Mouse (Mus musculus): Measurements from ENCODE around the gene Mybph. TPM values are rescaled to one million over a fixed set of nuclear protein-coding genes. Genes with fewer than 3 reads are reported as not detected.
"Not testable (repeated sequence)": the region's sequence is repeated elsewhere in the genome, so short reads cannot be mapped to it uniquely, and the experiment has no call there.

The Mybph gene
- polyA plus RNA-seq, 1 experiment from 2014 or later, result 4.4 TPM

DNA sequence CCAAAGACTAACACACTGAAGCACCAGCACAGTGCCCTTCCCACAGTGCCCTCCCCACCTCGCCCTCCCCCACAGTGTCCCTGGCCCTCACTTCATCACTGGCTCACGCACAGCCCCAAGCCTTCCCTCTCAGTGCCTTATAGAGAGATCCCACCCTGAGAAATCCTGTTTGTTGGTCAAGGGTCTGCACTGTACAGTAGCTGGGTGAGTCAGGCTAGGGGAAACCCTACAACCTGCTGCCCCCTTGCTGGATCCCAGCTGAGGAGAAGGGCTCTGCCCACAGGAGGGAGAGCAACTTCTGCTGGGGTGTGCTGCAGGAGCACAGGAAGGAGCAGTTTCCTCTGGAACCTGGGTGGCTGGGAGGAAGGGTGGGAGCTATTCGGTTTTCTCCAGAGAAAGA is 42.9 kb downstream of the Mybph start:
- H3K36me3 ChIP-seq, result no peaks in the 10 kb centered on the region
- peak; percentile 38 for ATAC-seq (ENCODE audit: low FRiP score)
- no peak overlapping the region for H3K9ac ChIP-seq (replicated peaks)
- H3K9me3 ChIP-seq (replicated peaks), result no peaks in the 10 kb centered on the region
- peaks cover 54% of the 10 kb centered on the region for H3K4me1 ChIP-seq
- H3K27ac ChIP-seq (replicated peaks), result 0 out of 2 replicates have a peak overlapping the region, but pooled peaks have one; percentile 56
- WGBS, result 23% methylated on average over 3 of the region's 3 CpGs
- peak overlapping the region; percentile 93 for H3K4me2 ChIP-seq
- H3K27me3 ChIP-seq (replicated peaks), result peaks cover 11% of the 10 kb centered on the region
- H3K4me3 ChIP-seq (replicated peaks), result peak overlapping the region; percentile 58; the same call in 1 of the 2 replicates

DNA sequence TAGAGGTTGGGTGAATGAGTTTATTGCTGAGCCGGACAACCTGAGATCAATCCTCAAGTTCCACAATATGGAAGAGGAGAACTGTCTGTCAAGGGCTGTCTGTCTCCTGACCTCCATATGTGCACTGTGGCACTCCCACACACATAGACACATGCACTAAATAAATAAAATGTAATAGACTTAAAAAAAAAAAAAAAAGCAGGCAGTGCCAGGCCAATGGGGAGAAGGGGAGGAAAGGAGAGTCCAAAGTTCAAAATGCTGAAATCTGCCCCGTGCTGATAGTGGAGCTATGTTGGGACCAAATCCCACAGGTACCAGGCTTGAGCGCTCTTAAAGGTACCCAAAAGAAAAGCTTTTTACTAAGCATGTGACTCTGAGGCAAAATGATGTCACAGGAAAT is 44.2 kb downstream of the Mybph start:
- WGBS, result 83% methylated on average over 3 of the region's 3 CpGs
- peaks cover 11% of the 10 kb centered on the region for H3K27me3 ChIP-seq (replicated peaks)

DNA sequence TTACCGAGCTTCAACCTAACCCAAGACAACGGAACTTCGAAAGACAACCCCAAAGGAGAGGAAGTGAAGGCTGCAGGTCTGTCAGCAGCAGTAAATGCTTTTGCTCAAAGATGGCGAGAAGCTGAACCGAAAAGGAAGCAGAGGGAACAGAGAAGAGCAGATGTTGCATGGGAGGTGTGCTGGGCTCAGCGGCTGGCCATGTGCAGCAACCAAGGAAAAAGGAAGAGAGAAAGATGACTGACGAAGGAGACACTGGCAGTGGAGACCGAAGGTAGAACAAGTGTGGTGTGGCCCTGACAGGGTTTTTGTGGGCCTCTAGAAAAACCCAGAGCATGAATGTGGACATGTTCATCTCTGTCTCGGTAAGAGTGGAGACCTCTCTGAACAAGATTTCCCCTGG is 47.5 kb downstream of the Mybph start:
- WGBS, result 86% methylated on average over 9 of the region's 9 CpGs
- H3K4me3 ChIP-seq (replicated peaks), result no peak overlapping the region
- no peak overlapping the region for H3K4me2 ChIP-seq
- peaks cover 22% of the 10 kb centered on the region for H3K4me1 ChIP-seq
- H3K9me3 ChIP-seq (replicated peaks), result no peaks in the 10 kb centered on the region
- H3K27ac ChIP-seq (replicated peaks), result no peak overlapping the region
- no peak for ATAC-seq (ENCODE audit: low FRiP score)
- no peaks in the 10 kb centered on the region for H3K36me3 ChIP-seq
- H3K27me3 ChIP-seq (replicated peaks), result peaks cover 6% of the 10 kb centered on the region
- no peak overlapping the region for H3K9ac ChIP-seq (replicated peaks)

More for the DNA sequence above, 44.2 kb downstream of the Mybph start:
- Histone ChIP-seq H3K9ac (replicated peaks) (no peak overlapping the region), H3K4me2 (no peak overlapping the region), H3K4me3 (replicated peaks) (no peak overlapping the region), H3K36me3 (no peaks in the 10 kb centered on the region), H3K4me1 (peaks cover 41% of the 10 kb centered on the region), H3K27ac (replicated peaks) (no peak overlapping the region), H3K9me3 (replicated peaks) (no peaks in the 10 kb centered on the region)
- ATAC-seq (ENCODE audit: low FRiP score), result no peak

DNA sequence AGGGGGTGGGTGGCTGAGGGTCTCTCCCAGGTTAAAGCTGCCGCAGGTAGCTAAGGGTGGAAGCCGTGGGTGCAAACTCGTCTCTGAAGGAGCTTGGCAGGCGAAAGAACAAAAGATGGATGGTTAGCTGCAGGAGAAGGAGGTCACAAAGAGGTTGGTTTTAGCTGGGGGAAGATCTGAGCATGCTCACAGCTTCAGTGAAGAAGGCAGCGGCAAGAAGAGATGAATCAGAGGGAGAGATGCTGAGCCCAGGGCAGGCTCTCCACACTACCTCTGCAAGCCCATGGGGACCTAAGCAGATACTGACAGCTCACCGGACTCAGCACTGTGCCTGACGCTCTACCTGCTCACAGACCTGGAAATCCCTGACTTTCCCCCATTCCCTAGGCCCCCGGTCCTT is 48.0 kb downstream of the Mybph start:
- no peak overlapping the region for H3K9ac ChIP-seq (replicated peaks)
- WGBS, result 70% methylated on average over 8 of the region's 8 CpGs

DNA sequence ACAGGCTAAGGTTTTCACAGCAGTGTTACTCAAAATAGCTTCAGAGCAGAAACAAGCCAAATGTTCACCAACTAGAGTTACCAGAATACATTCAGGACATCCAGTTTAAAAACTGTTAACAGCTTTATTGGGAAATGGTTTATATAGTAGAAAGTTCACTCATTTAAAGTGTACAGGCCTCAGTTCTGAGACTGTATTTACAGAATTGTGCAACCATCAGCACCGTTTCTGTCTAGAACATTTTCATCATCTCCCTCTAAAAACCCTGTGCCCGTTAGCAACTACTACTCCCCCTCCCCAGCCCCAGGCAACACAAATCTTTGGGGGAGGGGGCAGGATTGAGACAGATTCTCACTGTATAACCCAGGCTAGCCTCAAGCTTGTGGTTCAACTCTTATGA is 49.0 kb downstream of the Mybph start:
- H3K27me3 ChIP-seq (replicated peaks), result no peaks in the 10 kb centered on the region; the same call in 1 of the 2 replicates
- H3K4me2 ChIP-seq, result no peak overlapping the region
- peaks cover 14% of the 10 kb centered on the region for H3K4me1 ChIP-seq
- H3K9me3 ChIP-seq (replicated peaks), result no peaks in the 10 kb centered on the region
- H3K9ac ChIP-seq (replicated peaks), result no peak overlapping the region
- H3K27ac ChIP-seq (replicated peaks), result no peak overlapping the region
- ATAC-seq (ENCODE audit: low FRiP score), result no peak
- 75% methylated on average over 2 of the region's 2 CpGs for WGBS
- no peaks in the 10 kb centered on the region for H3K36me3 ChIP-seq
- no peak overlapping the region for H3K4me3 ChIP-seq (replicated peaks)

More for the DNA sequence above, 48.0 kb downstream of the Mybph start:
- no peak for ATAC-seq (ENCODE audit: low FRiP score)
- H3K9me3 ChIP-seq (replicated peaks), result no peaks in the 10 kb centered on the region
- peaks cover 16% of the 10 kb centered on the region for H3K4me1 ChIP-seq
- H3K4me2 ChIP-seq, result no peak overlapping the region
- H3K27ac ChIP-seq (replicated peaks), result no peak overlapping the region
- peaks cover 4% of the 10 kb centered on the region for H3K27me3 ChIP-seq (replicated peaks)
- H3K36me3 ChIP-seq, result no peaks in the 10 kb centered on the region
- no peak overlapping the region for H3K4me3 ChIP-seq (replicated peaks)

DNA sequence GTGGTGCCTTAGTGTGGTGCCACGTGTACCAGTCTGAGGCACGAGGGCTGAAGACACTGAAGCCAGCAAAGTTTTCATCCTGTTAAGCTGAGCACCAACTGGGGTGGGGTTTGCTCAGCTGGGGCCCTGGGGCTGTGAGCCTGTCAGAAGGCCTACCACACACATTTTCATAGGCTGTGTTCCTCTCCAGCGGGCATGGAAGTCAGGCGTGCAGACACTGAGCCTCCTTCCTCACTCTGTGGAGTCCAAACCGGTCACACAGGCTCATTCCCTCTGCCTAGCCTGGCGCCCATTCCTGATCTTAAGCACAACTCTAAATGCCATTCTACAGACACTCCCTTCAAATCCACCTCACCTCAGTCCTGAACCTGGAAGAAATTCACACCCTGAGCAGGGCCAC is 50.3 kb downstream of the Mybph start:
- WGBS, result 78% methylated on average over 6 of the region's 6 CpGs
- ATAC-seq (ENCODE audit: low FRiP score), result peak; percentile 7; the same call in 1 of the 2 replicates
- peak overlapping the region; percentile 23; the same call in 1 of the 2 replicates for H3K9ac ChIP-seq (replicated peaks)

DNA sequence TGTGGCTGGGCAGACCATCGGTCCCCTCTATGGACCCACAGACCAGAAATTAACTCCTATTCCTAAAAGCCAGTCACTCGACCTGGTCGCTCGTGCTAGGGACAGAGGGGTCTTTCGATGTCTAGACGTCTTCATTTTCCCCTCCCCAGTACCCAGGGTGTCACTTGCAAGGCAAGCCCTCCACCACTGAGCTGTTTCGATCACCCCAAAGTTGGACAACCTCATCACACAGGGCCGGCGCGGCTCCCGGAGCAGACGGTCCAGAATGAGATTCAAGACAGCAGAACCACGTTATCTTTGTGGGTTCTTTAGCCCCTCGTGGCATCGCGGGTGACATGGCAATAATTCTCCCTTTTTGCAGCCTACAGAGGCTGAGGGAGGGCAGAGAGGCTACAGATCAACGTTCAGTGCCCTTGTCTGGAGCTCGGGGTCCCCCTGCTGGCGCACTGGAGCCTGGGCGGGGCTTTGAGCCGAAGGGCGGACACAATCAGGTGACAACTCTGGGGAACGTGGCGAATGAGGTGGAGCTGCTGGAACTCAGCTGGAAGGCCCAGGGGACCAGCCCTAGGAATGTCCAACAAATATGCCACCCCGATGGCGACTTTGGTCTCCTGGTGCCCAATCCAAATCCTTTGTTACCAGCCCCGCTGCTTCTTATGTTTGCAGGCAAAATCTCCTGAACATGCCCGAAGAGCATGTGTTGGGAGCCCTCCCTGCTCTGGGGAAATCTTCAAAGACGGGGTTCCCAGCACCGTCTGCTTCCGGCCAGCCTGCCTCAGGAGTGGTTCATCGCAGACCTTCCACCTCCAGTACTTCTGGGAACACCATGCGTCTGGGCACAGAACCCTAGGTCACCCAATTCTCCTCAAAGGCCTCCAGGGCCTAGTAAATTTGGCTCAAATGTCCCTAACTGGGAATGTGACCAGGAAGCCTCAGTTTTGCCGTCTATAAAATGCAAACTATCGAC is 51.0 kb downstream of the Mybph start:
- Histone ChIP-seq H3K4me2 (peak overlapping the region; percentile 53), H3K9me3 (replicated peaks) (no peaks in the 10 kb centered on the region), H3K9ac (replicated peaks) (peak overlapping the region; percentile 23), H3K27me3 (replicated peaks) (no peaks in the 10 kb centered on the region; the same call in 1 of the 2 replicates), H3K4me3 (replicated peaks) (peak overlapping the region; percentile 24), H3K27ac (replicated peaks) (no peak overlapping the region), H3K4me1 (peaks cover 14% of the 10 kb centered on the region), H3K36me3 (no peaks in the 10 kb centered on the region)
- 21% methylated on average over 35 of the region's 35 CpGs for WGBS
- peak; percentile 79 for ATAC-seq (ENCODE audit: low FRiP score)

More for the DNA sequence above, 50.3 kb downstream of the Mybph start:
- H3K4me1 ChIP-seq, result peaks cover 14% of the 10 kb centered on the region
- H3K36me3 ChIP-seq, result no peaks in the 10 kb centered on the region
- H3K27me3 ChIP-seq (replicated peaks), result no peaks in the 10 kb centered on the region; the same call in 1 of the 2 replicates
- no peak overlapping the region for H3K27ac ChIP-seq (replicated peaks)
- no peaks in the 10 kb centered on the region for H3K9me3 ChIP-seq (replicated peaks)
- no peak overlapping the region for H3K4me2 ChIP-seq
- H3K4me3 ChIP-seq (replicated peaks), result no peak overlapping the region

DNA sequence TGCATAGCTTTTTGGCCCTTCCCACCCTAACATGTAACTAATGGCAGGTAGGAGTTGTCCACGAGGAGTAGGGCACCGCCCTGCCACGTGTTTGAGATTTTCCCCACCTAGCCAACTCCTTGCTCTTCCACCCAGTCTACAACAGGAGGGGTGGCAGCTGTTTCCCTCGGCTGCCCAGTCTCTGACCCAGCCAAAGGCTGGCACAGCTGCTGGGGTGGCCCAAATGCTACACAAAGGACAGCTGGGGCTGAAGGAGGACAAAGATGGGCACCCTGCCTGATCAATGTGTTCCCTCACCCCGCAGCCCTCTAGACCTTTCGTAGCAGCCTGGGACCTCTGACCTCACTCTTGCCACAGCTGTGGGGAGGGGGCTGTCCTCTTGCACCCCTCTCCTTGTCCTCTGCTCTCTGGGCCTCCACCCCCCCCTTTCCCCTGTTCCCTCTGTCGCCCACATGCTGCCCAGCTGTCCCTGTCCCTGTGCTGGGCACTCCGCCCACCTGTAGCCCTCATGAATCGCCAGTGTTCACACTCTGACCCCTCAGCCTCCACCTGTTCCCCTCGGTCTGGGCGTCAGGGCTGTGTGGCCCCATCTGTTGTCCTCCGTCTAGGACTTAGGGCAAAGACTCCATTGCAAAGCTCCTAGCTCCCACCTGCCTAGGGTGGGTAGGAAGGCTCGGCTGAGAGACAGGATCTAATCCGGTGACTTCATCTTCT is 51.9 kb downstream of the Mybph start:
- no peaks in the 10 kb centered on the region for H3K9me3 ChIP-seq (replicated peaks)
- H3K36me3 ChIP-seq, result no peaks in the 10 kb centered on the region
- H3K27ac ChIP-seq (replicated peaks), result no peak overlapping the region
- H3K27me3 ChIP-seq (replicated peaks), result no peaks in the 10 kb centered on the region; the same call in 1 of the 2 replicates
- no peak for ATAC-seq (ENCODE audit: low FRiP score)
- H3K4me2 ChIP-seq, result no peak overlapping the region
- H3K4me3 ChIP-seq (replicated peaks), result no peak overlapping the region
- H3K9ac ChIP-seq (replicated peaks), result no peak overlapping the region
- peaks cover 14% of the 10 kb centered on the region for H3K4me1 ChIP-seq
- 77% methylated on average over 14 of the region's 14 CpGs for WGBS

DNA sequence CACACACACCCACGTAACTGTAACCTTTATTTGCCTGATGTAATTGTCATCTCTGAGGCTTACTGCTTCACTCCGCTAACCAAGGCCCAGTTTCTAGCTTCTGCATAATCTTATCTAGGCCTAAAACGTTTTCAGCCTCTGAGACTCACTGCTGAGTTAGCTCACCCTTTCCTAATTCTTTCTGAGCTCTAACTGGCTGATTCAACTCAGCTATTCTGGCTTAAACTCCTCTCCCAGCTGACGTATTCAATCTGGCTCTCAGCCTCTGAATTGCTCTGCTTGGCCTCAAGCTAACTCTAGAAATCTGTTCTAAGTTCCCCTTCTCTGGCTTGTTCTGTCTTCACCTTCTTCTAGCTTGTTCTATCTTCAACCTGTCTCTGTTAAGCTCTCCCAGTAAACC is 53.3 kb downstream of the Mybph start:
- Histone ChIP-seq H3K27ac (replicated peaks) (no peak overlapping the region), H3K4me2 (no peak overlapping the region), H3K27me3 (replicated peaks) (no peaks in the 10 kb centered on the region; the same call in 1 of the 2 replicates), H3K9ac (replicated peaks) (no peak overlapping the region), H3K9me3 (replicated peaks) (no peaks in the 10 kb centered on the region), H3K4me1 (peaks cover 14% of the 10 kb centered on the region), H3K36me3 (no peaks in the 10 kb centered on the region), H3K4me3 (replicated peaks) (no peak overlapping the region)
- ATAC-seq (ENCODE audit: low FRiP score), result no peak
- WGBS, result 60% methylated on average over 4 of the region's 4 CpGs

DNA sequence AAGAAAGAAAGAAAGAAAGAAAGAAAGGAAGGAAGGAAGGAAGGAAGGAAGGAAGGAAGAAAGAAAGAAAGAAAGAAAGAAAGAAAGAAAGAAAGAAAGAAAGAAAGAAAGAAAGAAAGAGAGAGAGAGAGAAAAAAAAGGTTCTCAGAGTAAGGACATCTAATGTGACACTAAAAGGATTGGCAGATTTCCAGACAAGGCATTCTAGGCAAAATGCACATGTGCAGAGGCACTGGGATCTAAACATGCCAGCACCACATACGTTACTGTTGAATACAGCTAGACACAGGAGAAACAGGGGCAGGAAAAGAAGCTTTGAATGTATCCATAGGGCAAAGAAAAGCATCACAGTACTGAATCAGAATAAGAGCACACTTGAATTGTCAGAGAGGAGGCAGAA is 56.4 kb downstream of the Mybph start:
- not testable (repeated sequence) for H3K27me3 ChIP-seq (replicated peaks); H3K9me3 ChIP-seq (replicated peaks); H3K27ac ChIP-seq (replicated peaks); H3K4me3 ChIP-seq (replicated peaks); ATAC-seq (ENCODE audit: low FRiP score); H3K36me3 ChIP-seq; H3K4me2 ChIP-seq; H3K9ac ChIP-seq (replicated peaks); H3K4me1 ChIP-seq
- WGBS, result 46% methylated on average over 1 of the region's 1 CpGs
